32 mouse cellular contexts compared by ENCODE assay signal in genomic region chr1:157295868-157296267, GRCm38 (mm10).
"Had no signal": no experiment of that assay in that cellular context is flagged by ENCODE, and none has a peak within 500 bp of the region (broad histone marks: within the 10 kb centered on the region; RNA-seq: fewer than 3 reads in every experiment).

No protein-coding gene starts in this region.

- H3K27ac ChIP-seq: limb, embryonic 10.5 days; limb, embryonic 12.5 days; limb, embryonic 13.5 days; limb, embryonic 15.5 days; liver, embryonic 12.5 days; liver, embryonic 13.5 days; liver, embryonic 14.5 days; liver, embryonic 15.5 days; lung, embryonic 15.5 days; macrophage; midbrain, embryonic 10.5 days; midbrain, embryonic 12.5 days; midbrain, embryonic 13.5 days; midbrain, embryonic 15.5 days; neural tube, embryonic 12.5 days had no signal

- H3K27me3 ChIP-seq: limb, embryonic 12.5 days; limb, embryonic 13.5 days; limb, embryonic 15.5 days; liver, embryonic 12.5 days; liver, embryonic 13.5 days; liver, embryonic 15.5 days; lung, embryonic 15.5 days; megakaryocyte, embryonic 14.5 days; midbrain, embryonic 12.5 days; midbrain, embryonic 13.5 days; midbrain, embryonic 15.5 days; neural tube, embryonic 12.5 days had no signal

- DNase-seq: left cerebral cortex, postnatal 4 days; liver; liver, embryonic 13.5 days; liver, postnatal 0 days; lung, adult 18-20 months; lung, adult 2 months; lung, embryonic 14.5 days; lung, postnatal 10 days; lung, postnatal 14 days; lung, postnatal 36 days; lung, postnatal 4 days; midbrain, embryonic 14.5 days had no signal

- H3K4me3 ChIP-seq: limb, embryonic 10.5 days; limb, embryonic 12.5 days; limb, embryonic 13.5 days; limb, embryonic 15.5 days; liver, embryonic 12.5 days; liver, embryonic 13.5 days; liver, embryonic 15.5 days; lung, embryonic 15.5 days; megakaryocyte, embryonic 14.5 days; midbrain, embryonic 10.5 days; midbrain, embryonic 12.5 days; midbrain, embryonic 13.5 days; midbrain, embryonic 15.5 days; myocyte; neural tube, embryonic 12.5 days had no signal

- ATAC-seq: liver, embryonic 12.5 days; liver, postnatal 0 days; lung, postnatal 0 days; midbrain, embryonic 13.5 days; midbrain, embryonic 15.5 days; midbrain, embryonic 16.5 days had no signal

- H3K36me3 ChIP-seq: limb, embryonic 12.5 days; limb, embryonic 13.5 days; limb, embryonic 15.5 days; liver, embryonic 12.5 days; liver, embryonic 13.5 days; liver, embryonic 15.5 days; lung, embryonic 15.5 days; midbrain, embryonic 15.5 days had no signal

- H3K4me1 ChIP-seq: limb, embryonic 10.5 days; limb, embryonic 12.5 days; limb, embryonic 13.5 days; limb, embryonic 15.5 days; liver, embryonic 12.5 days; liver, embryonic 13.5 days; liver, embryonic 15.5 days; lung, embryonic 15.5 days; megakaryocyte, embryonic 14.5 days; midbrain, embryonic 12.5 days; midbrain, embryonic 13.5 days; midbrain, embryonic 15.5 days; neural tube, embryonic 12.5 days had no signal

- H3K4me2 ChIP-seq: limb, embryonic 12.5 days; limb, embryonic 13.5 days; limb, embryonic 15.5 days; liver, embryonic 11.5 days; liver, embryonic 12.5 days; liver, embryonic 13.5 days; liver, embryonic 15.5 days; lung, embryonic 14.5 days; lung, embryonic 15.5 days; midbrain, embryonic 11.5 days; midbrain, embryonic 12.5 days; midbrain, embryonic 13.5 days; midbrain, embryonic 15.5 days; neural tube, embryonic 12.5 days had no signal

- H3K9ac ChIP-seq: limb, embryonic 12.5 days; limb, embryonic 13.5 days; limb, embryonic 15.5 days; liver, embryonic 12.5 days; liver, embryonic 13.5 days; liver, embryonic 14.5 days; liver, embryonic 15.5 days; liver, postnatal 0 days; lung, embryonic 14.5 days; lung, embryonic 15.5 days; midbrain, embryonic 12.5 days; midbrain, embryonic 13.5 days; midbrain, embryonic 15.5 days; neural tube, embryonic 12.5 days had no signal

- H3K9me3 ChIP-seq: limb, embryonic 10.5 days; limb, embryonic 12.5 days; limb, embryonic 13.5 days; limb, embryonic 15.5 days; liver, embryonic 12.5 days; liver, embryonic 13.5 days; liver, embryonic 15.5 days; lung, embryonic 15.5 days; midbrain, embryonic 10.5 days; midbrain, embryonic 12.5 days; midbrain, embryonic 13.5 days; midbrain, embryonic 15.5 days; neural tube, embryonic 12.5 days had no signal
